Mouse (Mus musculus) stomach, postnatal 0 days (tissue): ENCODE measurements around the gene Srpr. TPM values are rescaled to one million over a fixed set of nuclear protein-coding genes. Genes with fewer than 3 reads are reported as not detected.

Source experiments
- ATAC-seq: fragments of 200-750 bp; cut with Nextera tagmentation; 2 replicates; pipeline ENCODE4 v1.8.0; 2017; ENCODE audit not compliant: low FRiP score, low TSS enrichment
- DNase-seq: peaks from one replicate; pipeline ENCODE4 v3.0.0-alpha.2; 2016; ENCODE audit warnings: low spot score
- H3K27ac ChIP-seq: fragments of 300-500 bp; sonication (generic); replicated peaks from 2 replicates; pipeline ENCODE4 v1.5.1; 2014; ENCODE audit warnings: mild to moderate bottlenecking, control low read depth
- H3K27me3 ChIP-seq: fragments of 300-500 bp; sonication (generic); 2 replicates; pipeline ENCODE4 v1.6.1; 2014; ENCODE audit warnings: low read length; ENCODE audit not compliant: control insufficient read depth, insufficient read depth
- H3K36me3 ChIP-seq: fragments of 300-500 bp; sonication (generic); 2 replicates; pipeline ENCODE4 v1.6.1; 2014; ENCODE audit warnings: low read length, mixed read lengths; ENCODE audit not compliant: control insufficient read depth, insufficient read depth
- H3K4me1 ChIP-seq: fragments of 300-500 bp; sonication (generic); replicated peaks from 2 replicates; pipeline ENCODE4 v1.6.1; 2014; ENCODE audit warnings: antibody characterized with exemption; ENCODE audit not compliant: control insufficient read depth, insufficient read depth
- H3K4me2 ChIP-seq: fragments of 300-500 bp; sonication (generic); replicated peaks from 2 replicates; pipeline ENCODE4 v1.6.1; 2014; ENCODE audit warnings: low read depth, mild to moderate bottlenecking, control low read depth, moderate library complexity
- H3K4me3 ChIP-seq: fragments of 300-500 bp; sonication (generic); 2 replicates; pipeline ENCODE4 v1.5.1; 2014; ENCODE audit warnings: low read depth, low read length, control low read depth
- H3K9ac ChIP-seq: fragments of 300-500 bp; sonication (generic); 2 replicates; pipeline ENCODE4 v1.6.1; 2014; ENCODE audit warnings: mild to moderate bottlenecking, low read length, control low read depth, mixed read lengths
- H3K9me3 ChIP-seq: fragments of 300-500 bp; sonication (generic); 2 replicates; pipeline ENCODE4 v1.6.1; 2016; ENCODE audit warnings: low read length; ENCODE audit not compliant: control insufficient read depth
- CTCF ChIP-seq: IDR thresholded peaks from 2 replicates; pipeline ENCODE4 v1.5.1; 2016; ENCODE audit warnings: antibody characterized with exemption, low read depth, mild to moderate bottlenecking, moderate library complexity
- EP300 ChIP-seq: optimal IDR thresholded peaks from 2 replicates; pipeline ENCODE3; 2016; ENCODE audit warnings: antibody characterized with exemption
- WGBS: fragments of 180-500 bp; shearing (Covaris S2); extraction: QIAGEN DNeasy Blood & Tissue Kit; methylation state at CpG from one replicate; pipeline ENCODE4 v1.1.7; 2014; 5-methylcytosine and 5-hydroxymethylcytosine counted together
- polyA plus RNA-seq: library from polyadenylated mRNA; unstranded; fragments of >200 nt; fragmentation: Nextera tagmentation; extraction: Ambion mirVana; gene quantifications from 2 replicates; pipeline ENCODE4 v1.2.1, GENCODE M21; 2015

The Srpr gene
- polyA plus RNA-seq, 1 experiment from 2014 or later = 129 TPM

- Histone ChIP-seq H3K9me3 (no peaks in the 10 kb centered on the region), H3K36me3 (no peaks in the 10 kb centered on the region), H3K4me2 (no peak overlapping the region), H3K9ac (no peak overlapping the region), H3K27ac (no peak overlapping the region), H3K4me1 (no peaks in the 10 kb centered on the region), H3K4me3 (no peak overlapping the region), H3K27me3 (no peaks in the 10 kb centered on the region)
- TF ChIP-seq EP300 = no peak
- no peak for TF ChIP-seq CTCF
- ATAC-seq (no peak), DNase-seq (no peak)
- 86% methylated on average over 7 of the region's 7 CpGs for WGBS
Measured at GRCm38 (mm10) chr9:35161721-35162120, 38.3 kb upstream of the Srpr start.

GRCm38 (mm10) chr9:35163011-35163690, 36.8 kb upstream of the Srpr start:
- H3K36me3 ChIP-seq = no peaks in the 10 kb centered on the region
- no peak for TF ChIP-seq CTCF
- no peak for TF ChIP-seq EP300
- WGBS = 87% methylated on average over 11 of the region's 11 CpGs
- H3K4me3 ChIP-seq = no peak overlapping the region
- H3K27ac ChIP-seq = no peak overlapping the region
- DNase-seq = no peak
- ATAC-seq = no peak
- H3K4me2 ChIP-seq = no peak overlapping the region
- no peaks in the 10 kb centered on the region for H3K9me3 ChIP-seq
- H3K9ac ChIP-seq = no peak overlapping the region
- H3K27me3 ChIP-seq = no peaks in the 10 kb centered on the region
- no peaks in the 10 kb centered on the region for H3K4me1 ChIP-seq

- Histone ChIP-seq H3K27ac (no peak overlapping the region), H3K4me2 (no peak overlapping the region), H3K27me3 (no peaks in the 10 kb centered on the region), H3K9me3 (no peaks in the 10 kb centered on the region), H3K9ac (no peak overlapping the region), H3K4me1 (no peaks in the 10 kb centered on the region), H3K36me3 (no peaks in the 10 kb centered on the region), H3K4me3 (no peak overlapping the region)
- WGBS = 59% methylated on average over 5 of the region's 5 CpGs
- no peak for ATAC-seq
- TF ChIP-seq CTCF (no peak), EP300 (no peak)
- DNase-seq = no peak
Measured at GRCm38 (mm10) chr9:35164142-35164874, 35.7 kb upstream of the Srpr start.

- Histone ChIP-seq H3K36me3 (0 out of 2 replicates have a peak, but pooled peaks cover 2% of the 10 kb centered on the region), H3K4me1 (no peaks in the 10 kb centered on the region), H3K9ac (no peak overlapping the region), H3K27me3 (no peaks in the 10 kb centered on the region), H3K4me2 (no peak overlapping the region), H3K4me3 (no peak overlapping the region), H3K27ac (no peak overlapping the region), H3K9me3 (no peaks in the 10 kb centered on the region)
- whole genome bisulfite sequencing = 18% methylated on average over 3 of the region's 3 CpGs
- ATAC-seq = peak; percentile 34; the same call in 1 of the 2 replicates
- DNase-seq = no peak
- peak; percentile 80 for TF ChIP-seq CTCF
- TF ChIP-seq EP300 = no peak
Measured at GRCm38 (mm10) chr9:35166144-35166797, 33.7 kb upstream of the Srpr start.

- Histone ChIP-seq H3K36me3 (0 out of 2 replicates have a peak, but pooled peaks cover 2% of the 10 kb centered on the region), H3K9me3 (no peaks in the 10 kb centered on the region), H3K9ac (no peak overlapping the region), H3K4me2 (no peak overlapping the region), H3K27ac (no peak overlapping the region), H3K4me3 (no peak overlapping the region), H3K4me1 (no peaks in the 10 kb centered on the region), H3K27me3 (no peaks in the 10 kb centered on the region)
- WGBS = 63% methylated on average over 9 of the region's 9 CpGs
- TF ChIP-seq EP300 (no peak), CTCF (no peak)
- no peak for ATAC-seq
- no peak for DNase-seq
Measured at GRCm38 (mm10) chr9:35166798-35167635, 33.0 kb upstream of the Srpr start.
